Mouse (Mus musculus) monocyte, adult 2 months (primary cell): ENCODE results near the gene Arhgap24.
"Not testable (repeated sequence)": the region's sequence is repeated elsewhere in the genome, so short reads cannot be mapped to it uniquely, and the experiment has no call there.

ENCODE experiments used
- DNase-seq, 2 experiments: peaks; one replicate each; pipeline ENCODE4 v3.0.0; 2022; ENCODE audit warnings: low spot score in 2 of 2, low read depth in 1 of 2

Gene Arhgap24

DNA sequence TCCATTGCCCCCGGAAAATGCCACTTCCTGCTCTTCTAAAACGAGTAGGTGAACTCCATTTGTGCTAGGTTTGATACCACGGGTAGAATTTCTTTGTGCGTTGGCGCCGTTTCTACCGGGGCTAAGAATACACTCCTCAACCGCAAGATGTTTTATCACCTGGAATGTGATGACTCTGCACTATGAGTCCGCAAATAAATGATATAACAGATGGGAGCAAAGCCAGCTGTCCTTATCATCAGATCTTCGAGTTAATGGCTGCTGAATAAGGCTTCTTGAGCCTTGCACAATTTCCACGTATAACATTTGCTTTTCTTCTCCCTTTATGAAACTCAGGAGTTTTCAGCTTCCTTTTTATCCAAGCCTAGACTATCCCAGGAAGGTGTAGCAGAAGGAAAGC lies 378.6 kb downstream of the Arhgap24 start:
- no peak for DNase-seq

DNA sequence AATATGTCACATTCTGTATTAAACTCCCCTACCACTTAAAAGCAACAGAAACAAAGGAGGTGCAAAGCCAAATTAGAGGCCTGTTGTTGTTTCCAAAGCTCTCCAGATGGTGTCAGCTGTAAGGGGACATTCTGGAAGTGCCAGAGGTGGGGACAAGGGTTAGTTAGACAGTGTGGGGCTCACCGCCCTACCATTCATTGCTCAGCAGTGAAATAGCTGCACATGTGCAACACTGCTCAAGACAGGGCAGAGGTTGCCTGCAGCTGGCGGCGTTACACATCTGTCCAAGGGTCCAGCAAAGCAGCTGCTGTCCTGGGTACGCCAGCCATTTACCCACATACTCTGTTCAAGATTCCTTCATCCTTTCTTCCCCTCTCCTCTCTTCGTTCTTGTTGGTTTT lies 387.0 kb downstream of the Arhgap24 start:
- DNase-seq, result no peak

DNA sequence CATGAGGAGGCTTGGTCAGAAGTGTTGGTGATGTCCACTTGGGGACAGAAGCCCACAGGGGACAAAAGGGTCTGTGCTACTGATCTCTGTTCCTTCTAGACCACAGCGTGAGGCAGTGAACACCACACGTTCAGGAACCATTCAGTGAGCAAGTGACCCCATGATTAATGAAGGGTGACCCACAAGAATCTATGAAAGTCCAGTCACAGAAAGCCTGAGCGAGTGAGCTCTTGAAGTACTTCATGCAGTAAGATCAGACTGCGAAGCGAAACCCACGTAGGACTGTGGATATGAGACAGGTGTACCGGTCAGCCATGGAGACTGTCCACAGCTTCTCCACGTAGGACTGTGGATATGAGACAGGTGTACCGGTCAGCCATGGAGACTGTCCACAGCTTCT lies 391.8 kb downstream of the Arhgap24 start:
- DNase-seq, result not testable (repeated sequence)

DNA sequence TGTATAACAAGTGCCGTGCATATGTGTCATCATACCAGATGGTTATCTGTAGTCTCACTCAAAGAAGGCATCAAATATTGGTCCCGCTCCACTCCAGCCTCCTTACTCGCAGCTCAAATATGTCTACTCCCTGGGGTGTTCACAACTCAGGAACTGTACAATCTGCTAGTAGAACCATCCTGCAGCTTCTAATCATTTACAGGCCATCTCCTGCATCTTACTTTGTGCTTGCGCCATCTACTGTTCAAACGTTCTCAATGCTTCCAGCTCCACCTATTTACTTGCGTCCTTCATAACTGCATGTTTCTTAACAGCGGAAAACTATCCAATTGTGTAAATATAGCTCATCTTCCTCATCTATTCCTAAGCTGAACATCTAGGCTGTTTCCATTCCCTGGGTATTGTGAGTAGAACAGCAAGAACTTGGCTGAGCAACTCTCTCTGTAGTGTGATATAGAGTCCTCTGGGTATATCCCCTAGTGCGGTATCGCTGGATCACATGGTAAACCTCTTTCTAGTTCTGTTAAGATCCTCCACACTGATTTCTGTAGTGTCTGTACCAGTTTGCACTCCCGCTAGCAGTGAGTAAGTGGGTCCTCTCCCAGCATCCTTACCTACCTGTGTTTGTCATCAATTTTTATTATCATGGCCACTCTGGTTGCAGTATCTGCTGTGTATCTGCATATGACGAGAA lies 393.6 kb downstream of the Arhgap24 start:
- no peak for DNase-seq

DNA sequence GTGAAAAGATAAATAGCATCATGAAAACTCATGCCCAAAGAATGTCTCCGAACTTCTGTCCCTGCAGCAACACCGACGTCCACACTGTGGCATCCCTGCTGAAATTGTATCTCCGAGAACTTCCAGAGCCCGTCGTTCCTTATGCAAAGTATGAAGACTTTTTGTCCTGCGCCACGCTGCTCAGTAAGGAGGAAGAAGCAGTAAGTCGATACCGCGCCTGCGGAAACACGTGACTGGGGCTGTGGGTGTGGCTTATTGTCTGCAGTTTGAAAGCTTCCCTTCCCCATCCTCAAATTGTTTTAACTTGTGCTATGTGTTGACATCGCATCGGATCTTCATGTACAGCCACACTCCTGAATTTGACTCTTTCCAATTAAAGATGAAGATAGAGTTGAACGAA lies 394.4 kb downstream of the Arhgap24 start:
- no peak for DNase-seq

DNA sequence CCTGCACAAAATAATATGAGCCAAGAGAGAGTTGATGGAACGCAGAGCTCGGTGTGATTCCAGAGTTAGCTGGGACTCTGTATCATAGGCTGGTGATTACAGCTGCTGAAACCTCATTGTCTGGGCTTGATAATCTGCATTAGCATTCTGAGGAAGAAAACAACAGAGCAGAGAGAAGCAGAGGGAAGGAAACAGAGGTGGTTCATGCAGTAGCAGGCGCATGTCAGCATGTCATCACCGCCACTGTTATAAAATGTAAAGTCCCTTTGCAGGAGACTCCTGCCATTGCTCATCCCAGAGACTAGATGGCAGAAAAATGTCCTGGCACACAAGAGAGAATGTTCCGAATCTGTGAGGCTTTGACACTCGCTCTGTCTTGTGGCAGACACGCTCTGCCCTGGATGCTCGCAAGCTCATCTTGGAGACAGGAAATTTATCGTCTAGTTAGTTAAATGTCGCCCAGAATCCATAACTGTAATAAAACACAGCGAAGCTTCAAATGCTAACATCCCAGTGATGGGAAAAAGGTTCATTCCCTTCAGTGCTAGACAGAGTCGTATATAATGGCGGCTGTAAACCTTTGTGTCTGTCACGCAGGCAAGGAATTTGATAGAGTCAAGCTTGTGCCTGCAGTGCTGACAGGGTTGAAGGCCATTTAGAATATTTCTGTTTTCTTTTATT lies 407.4 kb downstream of the Arhgap24 start:
- DNase-seq, result no peak

DNA sequence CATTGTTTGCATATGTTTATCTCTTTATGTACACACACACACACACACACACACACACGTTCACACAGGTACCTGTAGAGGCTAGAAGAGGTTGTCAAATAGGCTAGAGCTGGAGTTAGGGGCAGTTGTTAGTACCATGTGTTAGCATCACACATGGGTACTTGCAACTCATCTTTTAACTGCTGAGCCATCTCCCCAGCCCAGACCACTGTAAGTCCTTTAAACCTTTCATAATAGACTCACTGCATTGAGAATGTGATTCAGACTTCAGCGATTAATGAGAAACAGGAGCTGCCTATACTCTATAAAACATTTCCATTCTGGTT lies 407.9 kb downstream of the Arhgap24 start:
- no peak for DNase-seq

DNA sequence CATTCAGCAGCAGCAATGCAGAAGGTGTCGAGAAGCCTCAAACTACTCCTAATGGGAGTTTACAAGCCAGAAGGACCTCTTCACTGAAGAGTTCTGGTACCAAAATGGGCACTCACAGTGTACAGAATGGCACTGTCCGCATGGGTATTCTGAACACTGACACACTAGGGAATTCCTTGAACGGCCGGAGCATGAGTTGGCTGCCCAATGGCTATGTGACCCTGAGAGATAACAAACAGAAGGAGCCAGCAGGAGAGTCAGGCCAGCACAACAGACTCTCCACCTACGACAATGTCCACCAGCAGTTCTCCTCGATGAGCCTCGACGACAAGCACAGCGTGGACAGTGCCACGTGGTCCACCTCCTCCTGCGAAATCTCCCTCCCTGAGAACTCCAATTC lies 411.0 kb downstream of the Arhgap24 start:
- no peak for DNase-seq

DNA sequence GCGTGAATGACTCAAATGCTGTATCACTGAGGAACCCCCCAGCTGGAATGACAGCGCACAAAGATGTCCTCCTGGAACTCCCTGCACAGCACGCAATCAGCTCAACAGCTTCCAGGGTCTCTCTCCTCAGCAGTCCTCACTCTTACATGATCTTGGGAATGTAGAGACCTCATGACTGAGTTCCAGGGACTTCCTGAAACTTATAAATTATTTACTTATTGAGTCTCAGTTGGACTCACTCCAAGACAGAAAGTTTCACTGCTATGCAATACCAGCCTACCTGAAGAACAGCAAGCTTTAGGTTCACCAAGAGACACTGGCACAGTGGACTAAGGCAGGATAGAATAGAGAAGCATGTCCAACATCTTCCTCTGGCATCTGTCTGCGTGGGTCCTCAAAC lies 417.1 kb downstream of the Arhgap24 start:
- no peak for DNase-seq

DNA sequence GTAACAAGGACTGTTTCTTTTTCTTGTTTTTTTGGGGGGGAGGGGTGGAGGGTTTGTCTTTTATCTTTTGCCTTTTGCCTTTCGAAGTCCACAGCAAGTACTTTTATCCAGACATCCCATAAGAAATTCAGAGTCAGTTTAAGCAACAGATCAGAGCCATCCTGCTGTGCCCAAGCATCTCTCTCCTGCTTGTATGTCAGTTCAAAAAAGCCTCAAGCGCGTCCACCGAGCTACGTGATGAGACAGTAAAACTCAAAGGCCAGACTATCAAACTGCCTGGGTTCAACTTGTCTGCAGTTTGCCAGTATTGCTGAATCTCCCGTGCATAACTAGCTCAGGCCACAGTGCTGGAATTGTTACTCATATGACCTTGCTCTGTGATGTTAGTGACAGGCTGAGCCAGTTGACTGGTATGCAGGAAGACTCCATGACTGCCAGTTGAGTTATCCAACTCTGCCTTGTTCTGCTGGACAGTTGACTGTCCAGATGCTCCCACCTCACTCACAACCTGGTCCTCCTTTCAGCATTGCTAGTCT lies 418.6 kb downstream of the Arhgap24 start:
- no peak for DNase-seq

DNA sequence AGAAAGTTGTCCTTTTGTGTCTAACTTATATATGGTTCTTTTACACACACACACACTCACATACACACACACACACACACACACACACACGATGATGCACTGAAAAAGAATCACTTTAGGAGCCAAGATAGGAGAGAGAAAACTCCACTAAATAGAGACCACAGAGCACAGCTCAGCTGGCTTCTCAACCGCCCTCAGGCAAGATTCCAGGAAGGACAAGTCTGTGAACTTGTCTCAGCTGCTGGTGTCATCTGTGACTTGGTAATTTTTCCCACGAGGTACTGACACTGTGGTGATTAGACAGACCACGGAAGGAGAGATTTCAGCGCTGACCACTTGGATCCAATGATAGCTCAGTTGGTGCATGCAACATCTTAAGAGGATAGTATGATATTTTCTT lies 420.0 kb downstream of the Arhgap24 start:
- DNase-seq, result no peak

DNA sequence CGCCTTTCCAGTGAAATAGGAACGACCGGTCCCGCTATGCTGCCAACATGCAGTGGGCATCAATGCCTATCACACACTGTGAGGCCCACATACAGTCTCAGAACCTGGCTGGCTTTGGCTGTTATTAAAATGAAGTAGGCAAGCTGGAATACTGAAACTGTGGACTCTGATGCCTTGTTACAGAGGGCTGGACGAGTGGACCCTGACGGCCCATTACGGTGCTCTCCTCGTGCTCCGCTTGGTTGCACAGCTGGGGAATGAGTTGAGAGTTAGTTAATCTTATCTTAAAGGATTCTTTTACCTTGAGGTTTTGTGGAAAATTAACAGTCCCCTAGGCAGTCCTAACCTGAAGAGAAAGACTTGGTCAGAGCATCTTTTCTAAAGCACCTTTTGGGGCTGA lies 422.3 kb downstream of the Arhgap24 start:
- DNase-seq, result no peak

DNA sequence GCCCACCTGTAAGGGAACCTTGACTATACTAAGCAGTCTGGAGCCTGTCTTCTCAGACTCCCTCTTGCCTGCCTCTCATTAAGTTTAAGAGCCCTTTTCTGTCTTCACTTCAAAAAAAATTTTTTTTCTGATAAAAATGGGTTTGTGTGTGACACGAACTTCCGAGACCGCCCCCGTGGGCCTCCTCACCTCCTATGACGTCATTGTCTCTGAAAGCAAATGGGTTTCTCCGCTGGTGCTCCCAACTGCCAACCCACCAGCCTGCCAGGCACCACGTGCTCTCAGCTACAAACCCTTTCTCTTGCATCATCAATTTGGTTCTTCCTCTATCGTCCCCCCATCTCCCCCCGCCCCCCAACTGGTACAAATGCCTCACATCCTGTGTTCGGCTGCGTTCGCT lies 422.9 kb downstream of the Arhgap24 start:
- DNase-seq, result no peak

DNA sequence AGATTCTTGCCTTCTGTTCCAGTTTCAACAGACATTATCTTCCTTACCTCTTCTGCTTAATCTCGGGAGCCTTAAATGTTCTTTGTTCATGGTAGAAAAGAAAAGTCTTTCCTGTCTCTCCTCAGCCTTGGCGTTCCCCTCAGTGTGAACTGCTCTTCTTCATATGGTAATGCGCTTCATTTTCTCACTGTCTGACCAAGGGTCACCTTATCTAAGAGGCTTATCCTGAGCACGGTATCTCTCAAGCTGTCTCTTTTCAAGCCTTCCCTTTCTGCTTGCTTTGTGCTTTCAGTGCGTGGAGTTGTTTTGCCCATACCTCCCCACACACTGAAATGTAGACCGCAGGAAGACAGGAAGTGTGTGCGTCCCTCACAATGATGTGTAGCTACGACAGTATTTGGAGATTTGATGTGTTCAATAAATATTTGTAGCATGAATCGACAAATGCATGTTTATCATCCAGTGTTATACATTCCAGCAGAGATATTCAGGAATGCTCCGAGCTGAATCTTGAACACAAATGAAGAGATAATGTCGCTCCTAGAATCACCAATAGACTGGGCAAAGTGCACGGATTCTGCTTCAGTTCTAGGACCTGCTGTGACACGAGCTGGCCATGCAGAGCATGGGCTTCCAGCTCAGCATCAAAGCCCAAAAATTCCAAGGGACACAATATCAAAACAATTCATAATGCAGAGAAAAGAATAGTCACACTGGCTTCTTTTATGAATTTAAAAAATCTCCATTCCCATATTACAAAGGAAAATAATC lies 424.4 kb downstream of the Arhgap24 start:
- no peak for DNase-seq

DNA sequence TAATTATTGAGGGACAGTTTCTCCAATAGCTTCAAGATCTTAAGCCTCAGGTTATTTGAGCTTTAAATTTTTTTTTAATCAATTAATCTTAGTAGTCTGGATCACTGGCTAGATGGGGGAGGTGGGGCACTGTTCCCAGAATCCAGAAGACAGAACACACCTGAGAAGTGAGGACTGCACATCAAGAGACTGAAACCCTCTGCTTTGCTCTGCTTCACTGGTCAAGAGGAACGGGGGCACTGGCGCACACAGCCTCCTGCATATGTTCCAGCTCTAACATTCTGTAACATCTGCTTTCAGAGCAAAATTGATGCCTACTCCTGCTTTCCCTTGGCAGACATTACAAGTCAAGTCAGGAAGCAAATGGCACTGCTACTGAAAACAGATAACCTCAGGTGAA lies 439.0 kb downstream of the Arhgap24 start:
- DNase-seq, result no peak

DNA sequence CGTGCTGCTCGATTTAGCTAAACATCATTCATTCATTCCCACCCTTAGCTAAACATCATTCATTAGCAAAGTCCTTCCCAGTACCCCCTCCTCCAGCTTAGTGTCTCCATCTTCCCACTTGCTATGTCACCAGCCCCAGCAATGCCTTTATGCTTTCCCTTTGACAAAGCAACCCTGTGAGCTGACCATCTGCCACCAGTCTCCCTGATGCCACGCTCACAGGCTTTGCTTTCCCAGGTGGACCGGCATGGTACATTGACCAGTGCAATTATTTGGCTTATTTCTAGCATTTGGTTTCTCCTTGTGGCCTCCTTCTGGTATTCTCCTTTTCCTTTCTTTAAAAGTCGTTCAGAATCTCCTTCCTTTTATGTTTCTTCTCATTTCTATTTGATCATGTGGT lies 445.6 kb downstream of the Arhgap24 start:
- DNase-seq, result no peak

DNA sequence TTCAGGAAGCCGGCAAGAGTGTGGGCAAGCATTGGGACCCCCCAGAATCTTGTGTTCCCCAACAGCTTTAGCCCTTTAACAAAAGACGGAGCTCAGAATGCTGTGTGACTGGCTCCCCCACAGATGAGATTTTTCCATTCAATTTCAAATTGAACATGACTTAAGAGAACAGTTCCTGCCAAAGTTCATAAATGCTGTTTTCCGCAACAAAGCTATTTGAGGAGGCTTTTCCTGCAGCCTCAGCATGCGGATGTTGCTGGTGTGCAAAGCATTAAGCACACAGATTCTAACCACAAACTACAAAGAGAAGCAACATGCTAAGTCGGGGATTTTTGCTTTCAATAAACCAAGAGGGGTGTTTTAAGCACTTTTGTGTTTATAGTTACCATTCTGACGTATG lies 449.0 kb downstream of the Arhgap24 start:
- DNase-seq, result no peak

DNA sequence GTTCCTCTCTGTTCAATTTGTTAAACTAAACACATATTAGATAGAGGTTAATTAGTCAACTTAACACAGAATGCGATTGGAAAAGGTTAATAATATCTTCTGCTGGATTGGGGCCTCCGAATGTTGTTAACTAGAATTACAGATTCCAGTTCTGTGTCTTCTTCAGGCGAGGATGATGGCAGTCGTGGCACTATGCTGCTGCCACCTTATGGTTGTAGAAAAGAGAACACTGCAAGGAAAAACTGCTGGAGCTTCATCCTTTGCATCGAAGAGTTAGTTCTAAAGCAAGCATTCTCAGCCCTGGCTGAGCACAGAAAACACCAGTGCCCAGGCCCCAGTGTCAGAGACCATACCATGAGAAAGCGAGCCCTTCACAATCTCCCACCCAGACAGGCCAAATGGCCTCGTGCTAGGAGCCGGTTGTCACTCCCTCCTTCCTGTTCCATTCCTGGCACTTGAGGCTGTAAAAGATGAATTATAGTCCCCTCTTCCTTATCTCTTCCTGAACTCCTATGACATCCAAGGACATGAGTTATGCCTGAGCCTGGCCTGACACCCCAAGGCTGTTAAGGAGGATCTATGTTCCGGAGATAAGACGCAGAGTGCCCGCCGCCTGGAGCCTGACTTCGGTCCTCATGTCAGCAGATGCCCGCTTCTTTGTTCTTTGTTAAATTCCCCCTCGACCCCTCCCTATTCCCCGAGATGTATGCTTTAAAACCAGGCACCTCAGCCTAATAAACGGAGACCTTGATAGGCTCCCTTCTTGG lies 462.9 kb downstream of the Arhgap24 start:
- DNase-seq, result not testable (repeated sequence)

DNA sequence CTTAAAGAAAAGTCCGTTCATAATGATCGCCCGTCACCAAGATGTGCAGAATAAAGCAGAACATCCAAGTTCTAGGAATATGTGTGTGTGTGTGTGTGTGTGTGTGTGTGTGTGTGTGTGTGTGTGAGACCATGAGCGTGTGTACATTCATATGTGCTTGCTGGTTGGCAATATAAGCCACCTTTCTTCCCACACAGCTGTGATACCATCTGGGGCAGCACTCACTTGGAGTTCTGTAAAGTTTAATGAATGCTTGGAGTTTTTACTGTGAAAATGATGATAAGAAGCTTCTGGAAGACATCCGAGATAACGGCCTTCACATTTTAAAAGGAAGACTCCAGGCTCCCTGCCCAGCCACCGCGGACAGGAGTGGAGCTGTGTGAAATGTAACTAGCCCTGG lies 465.4 kb downstream of the Arhgap24 start:
- DNase-seq, result no peak

DNA sequence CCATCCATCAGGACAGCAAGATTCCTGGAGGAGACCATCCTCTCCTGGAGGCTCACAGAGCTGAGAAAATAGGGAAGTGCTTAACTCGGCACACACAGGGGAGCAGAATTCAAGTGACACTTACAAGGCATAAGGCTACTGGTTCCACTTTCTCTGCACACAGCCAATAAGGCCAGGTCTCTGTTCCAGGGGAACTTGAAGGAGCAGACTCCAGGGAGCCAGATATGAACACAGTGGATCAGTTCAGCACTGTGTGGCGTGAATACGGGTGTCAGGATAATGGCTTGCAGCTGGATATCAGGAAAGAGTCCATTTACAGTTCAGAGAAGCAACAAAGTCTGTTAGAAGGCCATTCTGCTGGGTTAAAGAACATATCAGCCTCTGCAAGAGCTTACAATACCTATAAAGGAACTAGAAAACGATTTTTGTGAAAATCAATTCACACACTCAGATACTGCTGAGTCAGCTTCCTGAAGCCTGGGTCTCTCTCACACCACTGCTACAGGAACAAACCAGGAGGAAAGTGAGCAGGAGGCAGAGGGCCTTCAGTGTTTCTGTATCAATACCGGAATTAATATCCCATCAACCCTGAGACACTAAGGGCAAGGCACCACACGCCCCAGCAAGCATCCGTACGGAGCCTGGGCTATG lies 466.0 kb downstream of the Arhgap24 start:
- DNase-seq, result no peak
